Mouse (Mus musculus) liver, embryonic 11.5 days (tissue): ENCODE measurements around the gene Ubiad1. TPM values are rescaled to one million over a fixed set of nuclear protein-coding genes. Genes with fewer than 3 reads are reported as not detected.

Source experiments
- ATAC-seq: fragments of 200-750 bp; cut with Nextera tagmentation; replicated peaks from 2 replicates; pipeline ENCODE4 v1.8.0; 2017; ENCODE audit warnings: moderate number of reproducible peaks, mild to moderate bottlenecking, moderate TSS enrichment, moderate library complexity; ENCODE audit not compliant: low FRiP score
- DNase-seq: peaks from one replicate; pipeline ENCODE4 v3.0.0-alpha.2; 2017; ENCODE audit warnings: low spot score
- H3K27ac ChIP-seq: fragments of 300-500 bp; sonication (generic); 2 replicates; pipeline ENCODE4 v1.5.1; 2014; ENCODE audit warnings: mild to moderate bottlenecking, low read depth, low read length, control low read depth
- H3K27me3 ChIP-seq: fragments of 300-500 bp; sonication (generic); replicated peaks from 2 replicates; pipeline ENCODE4 v1.6.1; 2014; ENCODE audit warnings: low read length, mixed read lengths; ENCODE audit not compliant: control insufficient read depth, insufficient read depth
- H3K36me3 ChIP-seq: fragments of 300-500 bp; sonication (generic); 2 replicates; pipeline ENCODE4 v1.6.1; 2014; ENCODE audit warnings: mild to moderate bottlenecking, low read length, moderate library complexity, mixed read lengths; ENCODE audit not compliant: control insufficient read depth, insufficient read depth
- H3K4me1 ChIP-seq: fragments of 300-500 bp; sonication (generic); replicated peaks from 2 replicates; pipeline ENCODE4 v1.6.1; 2014; ENCODE audit warnings: low read length, mixed read lengths; ENCODE audit not compliant: control insufficient read depth, insufficient read depth
- H3K4me2 ChIP-seq: fragments of 300-500 bp; sonication (generic); 2 replicates; pipeline ENCODE4 v1.6.1; 2014; ENCODE audit warnings: mild to moderate bottlenecking, control low read depth, moderate library complexity
- H3K4me3 ChIP-seq: fragments of 300-500 bp; sonication (generic); 2 replicates; pipeline ENCODE4 v1.5.1; 2014; ENCODE audit warnings: low read depth, low read length, control low read depth
- H3K9ac ChIP-seq: fragments of 300-500 bp; sonication (generic); 2 replicates; pipeline ENCODE4 v1.6.1; 2014; ENCODE audit warnings: low read depth, low read length, control low read depth
- H3K9me3 ChIP-seq: fragments of 300-500 bp; sonication (generic); 2 replicates; pipeline ENCODE4 v1.6.1; 2016; ENCODE audit warnings: low read length, inconsistent platforms, mixed read lengths; ENCODE audit not compliant: control insufficient read depth
- WGBS: fragments of 180-500 bp; shearing (Covaris S2); extraction: QIAGEN DNeasy Blood & Tissue Kit; methylation state at CpG from one replicate; pipeline ENCODE4 v1.1.7; 2014; 5-methylcytosine and 5-hydroxymethylcytosine counted together
- polyA plus RNA-seq: library from polyadenylated mRNA; unstranded; fragments of >200 nt; fragmentation: Nextera tagmentation; extraction: Ambion mirVana; gene quantifications from 2 replicates; pipeline ENCODE4 v1.2.1, GENCODE M21; 2014

Ubiad1 gene
- polyA plus RNA-seq, 1 experiment from 2014 or later: 21.5 TPM

DNA sequence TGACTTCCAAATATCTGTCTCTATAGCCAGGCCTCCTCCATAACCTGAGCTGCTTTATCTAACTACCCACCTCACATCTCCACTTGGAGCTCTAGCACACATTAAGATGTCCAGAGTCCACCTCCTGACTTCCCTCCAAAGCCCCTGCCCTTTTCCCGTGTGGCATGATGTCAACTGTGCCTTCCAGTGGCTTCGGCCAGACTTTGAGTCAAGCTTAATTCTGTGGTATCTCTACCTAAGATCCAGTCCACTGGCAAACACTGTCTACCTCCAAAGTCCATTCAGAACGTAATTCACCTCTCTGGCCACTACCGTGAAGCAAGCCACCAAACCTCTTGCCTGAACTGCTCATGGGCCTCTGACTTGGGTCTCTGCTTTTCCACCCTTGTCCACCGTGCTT, 2.6 kb downstream of the Ubiad1 start:
- peaks cover 14% of the 10 kb centered on the region; the same call in 1 of the 2 replicates for H3K4me1 ChIP-seq
- no peak overlapping the region for H3K4me3 ChIP-seq
- DNase-seq: no peak
- H3K27ac ChIP-seq: no peak overlapping the region
- ATAC-seq: no peak
- no peak overlapping the region for H3K4me2 ChIP-seq
- H3K9me3 ChIP-seq: no peaks in the 10 kb centered on the region
- no peaks in the 10 kb centered on the region for H3K36me3 ChIP-seq
- H3K9ac ChIP-seq: no peak overlapping the region
- H3K27me3 ChIP-seq: no peaks in the 10 kb centered on the region
- 80% methylated on average over 5 of the region's 5 CpGs for WGBS

DNA sequence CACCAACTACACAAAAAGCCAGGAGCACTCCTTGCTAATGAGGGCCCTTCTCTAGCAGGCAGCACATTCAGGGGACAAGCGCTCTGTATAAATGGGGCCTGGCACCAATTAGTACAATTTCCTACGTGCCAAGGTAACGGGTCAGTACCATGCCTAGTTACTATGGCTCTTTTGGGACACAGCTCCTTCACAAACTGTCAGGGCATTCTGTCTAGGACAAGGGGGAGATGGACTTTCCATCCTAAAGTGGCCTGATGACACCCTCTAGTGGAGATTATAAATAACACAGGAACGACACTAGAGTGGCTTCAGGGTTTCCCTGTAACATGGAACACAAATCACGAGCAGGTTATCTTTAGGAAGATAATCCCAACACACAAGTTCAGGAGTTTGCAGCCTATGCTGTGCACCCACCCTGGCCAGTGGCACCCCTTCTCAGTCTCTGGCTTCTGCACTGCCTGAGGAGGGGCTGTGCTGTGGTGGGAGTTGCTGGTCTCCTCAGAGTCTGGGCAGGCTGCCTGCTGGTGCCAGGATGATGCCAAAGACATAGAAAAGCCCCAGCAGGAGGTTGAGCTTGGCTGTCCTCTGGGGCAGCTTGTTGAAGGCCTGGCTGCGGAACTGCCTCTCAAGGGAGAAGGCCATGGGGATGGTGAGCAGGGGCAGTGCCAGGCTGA, 8.8 kb downstream of the Ubiad1 start:
- Histone ChIP-seq H3K9me3 (no peaks in the 10 kb centered on the region), H3K27ac (no peak overlapping the region), H3K27me3 (no peaks in the 10 kb centered on the region), H3K9ac (no peak overlapping the region), H3K4me2 (no peak overlapping the region), H3K4me1 (no peaks in the 10 kb centered on the region; the same call in 1 of the 2 replicates), H3K36me3 (no peaks in the 10 kb centered on the region; the same call in 1 of the 2 replicates), H3K4me3 (no peak overlapping the region)
- ATAC-seq: no peak; the same call in 1 of the 2 replicates
- no peak for DNase-seq
- WGBS: 77% methylated on average over 6 of the region's 6 CpGs

DNA sequence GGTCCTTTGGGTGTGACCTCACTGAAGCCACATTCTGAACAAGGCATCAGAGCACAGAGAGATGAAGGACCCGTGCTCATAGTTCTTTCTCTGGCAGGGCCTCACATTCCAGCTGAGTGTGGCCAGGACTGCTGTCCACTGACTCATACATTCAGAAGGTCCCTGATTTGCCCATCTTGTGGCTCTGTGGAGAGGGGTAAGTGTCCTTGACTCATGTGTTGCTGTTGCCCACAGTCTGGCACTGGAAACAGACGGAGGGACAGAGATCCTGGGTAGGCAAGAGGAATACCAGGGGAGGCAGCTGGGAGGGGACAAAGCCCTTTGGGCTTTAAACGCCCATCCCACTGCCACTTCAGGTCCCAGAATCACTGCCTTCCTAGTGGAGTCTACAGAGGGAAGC, 9.5 kb downstream of the Ubiad1 start:
- H3K4me3 ChIP-seq: no peak overlapping the region
- no peaks in the 10 kb centered on the region; the same call in 1 of the 2 replicates for H3K36me3 ChIP-seq
- DNase-seq: no peak
- H3K9ac ChIP-seq: no peak overlapping the region
- H3K27me3 ChIP-seq: no peaks in the 10 kb centered on the region
- WGBS: 87% methylated on average over 3 of the region's 3 CpGs
- no peak for ATAC-seq
- H3K9me3 ChIP-seq: no peaks in the 10 kb centered on the region
- no peaks in the 10 kb centered on the region; the same call in 1 of the 2 replicates for H3K4me1 ChIP-seq
- H3K4me2 ChIP-seq: no peak overlapping the region
- no peak overlapping the region for H3K27ac ChIP-seq

DNA sequence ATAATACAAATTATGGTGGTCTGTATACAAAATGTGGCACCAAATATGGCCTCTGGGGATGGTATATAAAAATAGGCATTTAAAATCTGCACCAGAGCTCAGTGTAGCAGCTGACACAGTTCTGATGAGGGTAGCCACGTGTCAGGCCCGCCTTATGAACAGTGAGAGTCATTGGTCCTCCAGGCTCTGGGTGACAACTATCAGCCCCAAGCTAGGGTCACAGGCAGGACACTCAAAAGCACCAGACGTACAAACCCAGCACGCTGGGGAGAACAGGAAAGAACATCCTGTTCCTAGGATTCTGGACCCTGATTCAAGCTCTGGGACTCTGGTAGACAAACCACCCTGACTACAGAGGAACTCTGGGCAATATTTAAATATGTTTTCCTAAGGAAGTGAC, 10.0 kb downstream of the Ubiad1 start:
- WGBS: 82% methylated on average over 4 of the region's 4 CpGs
- DNase-seq: no peak

DNA sequence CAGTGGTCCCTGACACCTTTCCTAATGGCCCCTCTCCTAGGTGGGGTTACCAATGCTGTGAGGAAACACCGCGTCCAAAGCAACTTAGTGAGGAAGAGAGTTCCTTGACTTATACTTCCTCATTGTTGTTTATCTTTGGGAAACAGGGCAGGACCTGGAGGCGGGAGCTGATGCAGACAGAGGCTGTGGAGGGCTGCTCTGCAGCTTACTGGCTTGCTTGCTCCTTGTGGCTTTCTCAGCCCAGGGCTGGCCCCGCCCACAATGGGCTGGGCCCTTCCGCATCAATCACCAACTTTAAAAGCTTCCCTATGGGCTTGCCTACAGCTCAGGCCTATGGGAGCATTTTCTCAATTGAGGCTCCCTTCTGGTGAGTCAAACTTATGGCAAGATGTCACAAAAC, 10.8 kb downstream of the Ubiad1 start:
- no peak overlapping the region for H3K4me3 ChIP-seq
- H3K4me2 ChIP-seq: no peak overlapping the region
- no peak overlapping the region for H3K9ac ChIP-seq
- no peak for DNase-seq
- H3K4me1 ChIP-seq: peaks cover 2% of the 10 kb centered on the region
- no peak overlapping the region for H3K27ac ChIP-seq
- ATAC-seq: no peak
- H3K9me3 ChIP-seq: no peaks in the 10 kb centered on the region
- WGBS: 69% methylated on average over 5 of the region's 5 CpGs
- no peaks in the 10 kb centered on the region; the same call in 1 of the 2 replicates for H3K36me3 ChIP-seq
- H3K27me3 ChIP-seq: no peaks in the 10 kb centered on the region

More for the DNA sequence above, 10.0 kb downstream of the Ubiad1 start:
- Histone ChIP-seq H3K4me3 (no peak overlapping the region), H3K36me3 (no peaks in the 10 kb centered on the region; the same call in 1 of the 2 replicates), H3K4me1 (no peaks in the 10 kb centered on the region; the same call in 1 of the 2 replicates), H3K9me3 (no peaks in the 10 kb centered on the region), H3K27me3 (no peaks in the 10 kb centered on the region), H3K4me2 (no peak overlapping the region), H3K9ac (no peak overlapping the region), H3K27ac (no peak overlapping the region)
- ATAC-seq: no peak

DNA sequence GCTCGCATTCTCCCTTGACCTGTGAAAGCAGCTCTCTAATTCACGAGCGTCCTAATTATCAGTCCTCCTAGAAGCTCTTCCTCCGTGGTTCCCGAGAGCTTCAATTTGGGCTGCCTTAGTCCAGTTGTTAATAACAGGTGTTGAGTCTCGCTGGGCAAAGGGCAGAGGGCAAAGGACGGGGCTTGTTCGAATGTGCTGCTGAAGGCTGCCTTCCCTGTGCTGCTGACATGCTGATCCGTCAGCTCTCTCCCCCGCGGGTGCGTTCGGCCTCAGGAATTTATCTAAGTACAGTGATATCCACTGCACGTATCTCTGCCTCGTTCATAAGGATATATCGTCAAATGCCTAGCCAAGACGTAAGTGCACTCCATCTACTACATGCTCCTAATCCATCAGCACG, 11.2 kb downstream of the Ubiad1 start:
- H3K4me3 ChIP-seq: no peak overlapping the region
- H3K27ac ChIP-seq: no peak overlapping the region
- no peak overlapping the region for H3K9ac ChIP-seq
- H3K9me3 ChIP-seq: no peaks in the 10 kb centered on the region
- 78% methylated on average over 18 of the region's 18 CpGs for WGBS
- peaks cover 7% of the 10 kb centered on the region for H3K4me1 ChIP-seq
- no peak overlapping the region for H3K4me2 ChIP-seq
- H3K36me3 ChIP-seq: no peaks in the 10 kb centered on the region; the same call in 1 of the 2 replicates
- ATAC-seq (no peak), DNase-seq (no peak)
- no peaks in the 10 kb centered on the region for H3K27me3 ChIP-seq

DNA sequence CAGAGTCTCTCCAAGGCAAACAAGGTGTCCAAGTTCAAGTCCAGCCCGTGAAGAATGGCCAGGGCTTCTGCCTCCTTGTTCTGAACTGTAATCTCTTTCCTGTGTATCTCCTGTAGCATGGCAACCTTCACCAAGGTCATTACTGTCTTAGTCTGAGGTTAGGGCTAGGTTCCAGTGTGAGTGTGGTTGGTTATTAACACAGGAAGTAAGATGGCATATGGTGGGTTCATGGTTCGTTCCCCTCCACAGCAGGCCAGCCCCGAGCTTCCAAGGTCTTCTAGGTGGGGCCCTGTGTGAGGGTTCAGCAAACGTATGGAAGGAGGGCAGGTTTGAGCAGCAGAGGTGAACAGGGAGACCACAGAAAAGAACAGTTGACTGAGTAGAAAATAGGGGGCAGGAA, 12.1 kb downstream of the Ubiad1 start:
- Histone ChIP-seq H3K36me3 (no peaks in the 10 kb centered on the region; the same call in 1 of the 2 replicates), H3K27ac (no peak overlapping the region), H3K4me3 (no peak overlapping the region), H3K4me2 (no peak overlapping the region), H3K27me3 (no peaks in the 10 kb centered on the region), H3K9me3 (no peaks in the 10 kb centered on the region), H3K4me1 (peaks cover 7% of the 10 kb centered on the region), H3K9ac (no peak overlapping the region)
- DNase-seq (no peak), ATAC-seq (no peak)
- WGBS: 73% methylated on average over 4 of the region's 4 CpGs

DNA sequence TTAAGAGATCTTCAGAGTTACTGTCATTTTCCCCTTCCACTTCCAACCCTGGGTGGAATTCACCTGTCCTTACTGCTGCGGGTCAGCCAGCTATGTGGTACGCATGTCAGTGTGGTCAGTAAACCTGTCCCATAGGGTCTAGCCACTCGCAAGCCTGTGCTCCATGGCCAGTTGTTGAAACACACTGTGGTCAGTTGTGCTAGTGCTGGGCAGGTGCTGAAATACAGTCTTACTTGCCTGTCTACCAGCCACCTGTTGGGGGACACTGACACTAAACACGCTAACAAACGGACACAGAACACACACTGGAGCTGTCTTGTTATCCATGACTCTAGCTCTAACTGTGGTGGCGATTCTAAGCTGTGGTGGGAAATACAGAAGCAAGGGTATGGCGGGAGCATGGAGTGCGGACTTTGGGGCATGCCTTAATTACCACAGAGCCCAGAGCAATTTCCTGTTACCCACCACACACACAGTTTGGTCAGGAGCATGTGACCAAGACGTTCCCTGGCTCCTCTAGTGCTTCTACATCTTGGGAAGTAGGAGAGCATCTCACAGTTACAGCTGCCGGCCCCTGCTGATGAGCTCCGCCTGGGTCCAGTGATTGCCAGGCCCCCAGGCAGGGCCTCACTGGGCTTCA, 13.6 kb downstream of the Ubiad1 start:
- 68% methylated on average over 11 of the region's 11 CpGs for WGBS
- H3K36me3 ChIP-seq: no peaks in the 10 kb centered on the region; the same call in 1 of the 2 replicates
- H3K9me3 ChIP-seq: no peaks in the 10 kb centered on the region
- H3K4me3 ChIP-seq: no peak overlapping the region
- DNase-seq: no peak
- peaks cover 7% of the 10 kb centered on the region for H3K4me1 ChIP-seq
- no peak for ATAC-seq
- H3K9ac ChIP-seq: no peak overlapping the region
- H3K27me3 ChIP-seq: no peaks in the 10 kb centered on the region
- no peak overlapping the region for H3K4me2 ChIP-seq
- no peak overlapping the region for H3K27ac ChIP-seq

DNA sequence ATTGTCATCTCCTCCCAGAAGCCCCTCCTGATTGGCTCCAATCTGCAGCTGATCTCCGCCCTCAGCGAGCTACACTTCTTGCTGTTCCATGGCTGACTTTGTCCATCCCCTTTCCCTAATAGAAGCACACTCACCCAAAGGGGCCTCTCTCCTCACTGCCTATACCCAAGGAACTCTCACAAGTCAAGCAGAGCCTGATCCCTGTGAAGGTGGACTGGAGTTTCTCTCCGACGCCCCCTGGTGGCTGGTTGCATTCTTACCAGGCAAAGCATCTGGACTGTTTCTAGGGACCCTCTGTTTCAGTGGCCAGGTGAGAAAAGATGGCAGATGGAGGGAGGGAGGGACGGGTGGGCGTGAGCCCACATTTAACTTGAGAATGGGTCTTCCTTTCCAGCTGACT, 14.9 kb downstream of the Ubiad1 start:
- Histone ChIP-seq H3K4me3 (no peak overlapping the region), H3K36me3 (no peaks in the 10 kb centered on the region; the same call in 1 of the 2 replicates), H3K4me1 (peaks cover 7% of the 10 kb centered on the region), H3K27ac (no peak overlapping the region), H3K27me3 (no peaks in the 10 kb centered on the region), H3K9ac (no peak overlapping the region), H3K4me2 (no peak overlapping the region), H3K9me3 (no peaks in the 10 kb centered on the region)
- ATAC-seq: peak; percentile 53; the same call in 1 of the 2 replicates
- 25% methylated on average over 6 of the region's 6 CpGs for whole genome bisulfite sequencing
- peak; percentile 74 for DNase-seq
